Mouse (Mus musculus): Measurements from ENCODE around the gene Cd79a.

GRCm38 (mm10) chr7:24877588-24877987 lies 19.6 kb upstream of the Cd79a start:
- TF ChIP-seq CTCF (IDR thresholded peaks at IDR 0.05; ENCODE audit: low read depth) = no peak
- no peak for TF ChIP-seq EP300 (IDR thresholded peaks at IDR 0.05; ENCODE audit: low read depth)
